Mouse (Mus musculus) stomach, adult 2 months (tissue): ENCODE results near the gene Gm7735. TPM values are rescaled to one million over a fixed set of nuclear protein-coding genes. Genes with fewer than 3 reads are reported as not detected.

Experiments
- polyA plus RNA-seq: library from polyadenylated mRNA; depleted of rRNA; stranded (reverse); fragments of >200 nt; gene quantifications from 2 replicates; pipeline ENCODE4 v1.2.3, GENCODE M21; 2012; rRNA removed

The Gm7735 gene
- polyA plus RNA-seq, result not detected in 2 replicates

DNA sequence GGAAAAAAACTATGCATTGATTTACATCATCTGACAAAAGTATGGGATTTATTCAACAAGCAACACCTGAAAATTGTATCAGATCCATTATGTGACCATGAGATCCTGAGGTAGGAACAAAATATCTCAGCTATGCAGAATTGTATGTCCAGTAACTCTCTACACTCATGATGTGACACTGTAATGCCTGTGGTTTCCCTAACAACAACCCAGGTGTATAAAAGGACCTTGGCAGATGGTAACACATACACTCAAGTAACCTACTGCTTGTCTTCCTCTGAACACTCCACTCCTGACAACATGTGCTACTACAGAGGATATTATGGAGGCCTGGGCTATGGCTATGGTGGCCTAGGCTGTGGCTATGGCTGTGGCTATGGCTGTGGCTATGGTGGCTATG, at the start of gene Gm7735:
Gene Gm7735 (plus strand): TSS at position 301 of the 400 bp plus-strand sequence.

DNA sequence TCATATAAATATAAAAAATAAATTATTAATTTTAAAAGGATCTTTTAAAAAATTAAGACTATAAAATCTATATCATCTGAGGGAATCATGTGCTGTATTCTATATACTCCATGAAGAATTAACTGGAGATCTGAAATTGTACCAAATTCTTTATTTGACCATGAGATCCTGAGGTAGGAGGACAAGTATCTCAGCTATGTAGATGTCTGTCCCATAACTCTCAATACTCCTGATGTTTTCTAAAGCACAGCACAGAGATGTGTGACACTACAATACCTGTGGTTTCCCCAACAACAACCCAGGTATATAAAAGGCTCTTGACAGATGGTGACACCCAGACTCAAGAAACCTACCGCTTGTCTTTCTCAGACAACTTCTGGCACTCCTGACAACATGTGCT, 28.7 kb upstream of the Gm7735 start, which contains the start of gene Gm6358:
Gene Gm6358 (plus strand): TSS at position 301 of the 400 bp plus-strand sequence.

DNA sequence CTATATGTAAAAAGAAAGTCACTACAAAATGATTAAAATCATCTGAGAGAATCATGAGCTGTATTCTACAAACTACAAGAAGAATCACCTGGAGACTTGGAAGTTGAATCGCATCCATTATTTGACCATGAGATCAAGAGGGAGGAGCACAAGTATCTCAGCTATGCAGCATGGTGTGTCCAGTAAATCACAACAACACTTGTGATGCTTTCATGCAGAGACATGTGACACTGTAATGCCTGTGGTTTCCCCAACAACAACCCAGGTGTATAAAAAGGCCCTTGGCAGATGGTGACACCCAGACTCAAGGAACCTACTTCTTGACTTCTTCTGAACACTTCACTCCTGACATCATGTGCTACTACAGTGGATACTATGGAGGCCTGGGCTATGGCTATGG, 18.5 kb upstream of the Gm7735 start, which contains the start of gene Gm10061:
Gene Gm10061 (plus strand): TSS at position 301 of the 400 bp plus-strand sequence.

DNA sequence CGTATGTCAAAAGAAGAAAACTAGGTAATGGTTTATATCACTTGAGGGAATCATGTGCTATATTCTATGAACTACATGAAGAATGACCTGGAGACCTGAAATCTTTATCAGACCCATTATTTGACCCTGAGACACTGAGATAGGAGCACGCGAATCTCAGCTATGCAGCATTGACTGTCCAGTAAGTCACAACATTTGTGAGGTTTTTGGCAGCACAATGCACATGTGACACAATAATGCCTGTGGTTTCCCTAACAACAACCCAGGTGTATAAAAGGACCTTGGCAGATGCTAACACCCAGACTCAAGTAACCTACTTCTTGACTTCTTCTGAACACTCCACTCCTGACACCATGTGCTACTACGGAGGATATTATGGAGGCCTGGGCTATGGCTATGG, 11.6 kb upstream of the Gm7735 start, which contains the start of gene Gm9789:
Gene Gm9789 (plus strand): TSS at position 301 of the 400 bp plus-strand sequence.

DNA sequence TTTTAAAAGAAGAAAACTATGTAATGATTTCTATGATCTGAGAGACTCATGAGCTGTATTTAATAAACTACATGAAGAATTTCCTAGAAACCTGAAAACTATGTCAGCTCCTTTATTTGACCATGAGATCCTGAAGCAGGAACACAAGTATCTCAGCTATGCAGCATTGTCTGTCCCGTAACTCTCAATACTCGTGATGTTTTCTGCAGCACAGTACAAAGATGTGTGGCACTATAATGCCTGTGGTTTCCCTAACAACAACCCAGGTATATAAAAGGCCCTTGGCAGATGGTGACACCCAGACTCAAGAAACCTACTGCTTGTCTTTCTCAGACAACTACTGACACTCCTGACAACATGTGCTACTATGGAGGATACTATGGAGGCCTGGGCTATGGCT, 5.1 kb downstream of the Gm7735 start, which contains the start of gene 1110057P08Rik:
Gene 1110057P08Rik (plus strand): TSS at position 301 of the 400 bp plus-strand sequence.

DNA sequence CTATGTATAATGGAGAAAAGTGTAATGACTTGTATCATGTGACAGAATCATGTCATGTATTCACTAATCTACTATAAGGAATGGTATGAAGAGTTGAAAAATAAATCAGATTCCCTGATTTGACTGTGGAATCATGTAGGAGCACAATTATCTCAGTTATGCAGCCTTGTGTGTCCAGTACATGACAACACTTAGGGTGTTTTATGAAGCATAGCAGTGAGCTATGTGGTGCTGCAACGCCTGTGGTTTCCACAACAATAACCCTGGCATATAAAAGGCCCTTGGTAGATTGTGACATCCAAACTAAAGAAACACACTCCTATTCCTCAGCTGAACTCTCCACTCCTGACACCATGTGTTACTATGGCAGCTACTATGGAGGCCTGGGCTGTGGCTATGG, 36.3 kb downstream of the Gm7735 start, which contains the start of gene Krtap20-2:
Gene Krtap20-2 (plus strand): TSS at position 301 of the 400 bp plus-strand sequence.

Other genes with a start within 250 kb of the Gm7735 start
- gene Krtap19-9b, start 237.2 kb upstream of the Gm7735 start, polyA plus RNA-seq, result not detected in 2 replicates
- not detected in 2 replicates for gene Krtap16-3, start 206.6 kb upstream of the Gm7735 start, polyA plus RNA-seq
- not detected in 2 replicates for gene Krtap22-2, start 158.7 kb upstream of the Gm7735 start, polyA plus RNA-seq
- gene Gm10229, start 154.2 kb upstream of the Gm7735 start, polyA plus RNA-seq, result not detected in 2 replicates
- not detected in 2 replicates for gene Krtap6-1, start 137.8 kb upstream of the Gm7735 start, polyA plus RNA-seq
- gene Gm10228, start 128.0 kb upstream of the Gm7735 start, polyA plus RNA-seq, result not detected in 2 replicates
- gene Krtap6-5, start 121.6 kb upstream of the Gm7735 start, polyA plus RNA-seq, result not detected in 2 replicates
- gene 1110025L11Rik, start 105.5 kb upstream of the Gm7735 start, polyA plus RNA-seq, result not detected in 2 replicates
- gene Krtap6-3, start 85.5 kb upstream of the Gm7735 start, polyA plus RNA-seq, result not detected in 2 replicates
- gene Gm6358, start 28.6 kb upstream of the Gm7735 start, polyA plus RNA-seq, result not detected in 2 replicates
- not detected in 2 replicates for gene Gm10061, start 18.4 kb upstream of the Gm7735 start, polyA plus RNA-seq
- gene Gm9789, start 11.5 kb upstream of the Gm7735 start, polyA plus RNA-seq, result not detected in 2 replicates
- not detected in 2 replicates for gene 1110057P08Rik, start 5.2 kb downstream of the Gm7735 start, polyA plus RNA-seq
- gene Krtap20-2, start 36.4 kb downstream of the Gm7735 start, polyA plus RNA-seq, result not detected in 2 replicates
- gene Krtap21-1, start 234.4 kb downstream of the Gm7735 start, polyA plus RNA-seq, result not detected in 2 replicates